Mouse (Mus musculus) midbrain, postnatal 0 days (tissue): ENCODE measurements around the gene Serinc5. TPM values are rescaled to one million over a fixed set of nuclear protein-coding genes. Genes with fewer than 3 reads are reported as not detected.

Source experiments
- ATAC-seq: fragments of 200-750 bp; cut with Nextera tagmentation; 2 replicates; pipeline ENCODE4 v1.8.0; 2017; ENCODE audit warnings: moderate number of reproducible peaks, mild to moderate bottlenecking, moderate TSS enrichment, moderate library complexity; ENCODE audit not compliant: low FRiP score
- DNase-seq: peaks from one replicate; pipeline ENCODE4 v3.0.0-alpha.2; 2015; ENCODE audit warnings: low spot score
- H3K27ac ChIP-seq: fragments of 300-500 bp; sonication (generic); 2 replicates; pipeline ENCODE4 v1.5.1; 2014; ENCODE audit warnings: low read depth, mild to moderate bottlenecking, low read length, mixed read lengths
- H3K27me3 ChIP-seq: fragments of 300-500 bp; sonication (generic); 2 replicates; pipeline ENCODE4 v1.6.1; 2014; ENCODE audit warnings: low read length, control low read depth, mixed read lengths; ENCODE audit not compliant: insufficient read depth
- H3K36me3 ChIP-seq: fragments of 300-500 bp; sonication (generic); 2 replicates; pipeline ENCODE4 v1.6.1; 2014; ENCODE audit warnings: low read length, control low read depth, mixed read lengths; ENCODE audit not compliant: insufficient read depth
- H3K4me1 ChIP-seq: fragments of 300-500 bp; sonication (generic); 2 replicates; pipeline ENCODE4 v1.6.1; 2014; ENCODE audit warnings: mild to moderate bottlenecking, control low read depth, antibody characterized with exemption, low read length, mixed read lengths; ENCODE audit not compliant: insufficient read depth
- H3K4me2 ChIP-seq: fragments of 300-500 bp; sonication (generic); 2 replicates; pipeline ENCODE4 v1.6.1; 2014; ENCODE audit warnings: low read depth, mild to moderate bottlenecking, low read length, mixed read lengths; ENCODE audit not compliant: poor library complexity, severe bottlenecking
- H3K4me3 ChIP-seq: fragments of 300-500 bp; sonication (generic); 2 replicates; pipeline ENCODE4 v1.5.1; 2014; ENCODE audit warnings: low read depth, mild to moderate bottlenecking, low read length, moderate library complexity
- H3K9ac ChIP-seq: fragments of 300-500 bp; sonication (generic); replicated peaks from 2 replicates; pipeline ENCODE4 v1.6.1; 2014; ENCODE audit warnings: mild to moderate bottlenecking, low read length, moderate library complexity, mixed read lengths; ENCODE audit not compliant: poor library complexity, severe bottlenecking
- H3K9me3 ChIP-seq: fragments of 300-500 bp; sonication (generic); 2 replicates; pipeline ENCODE4 v1.6.1; 2016; ENCODE audit warnings: low read length, control low read depth
- CTCF ChIP-seq: IDR thresholded peaks from 2 replicates; pipeline ENCODE4 v1.5.1; 2016; ENCODE audit warnings: antibody characterized with exemption, mild to moderate bottlenecking
- WGBS: fragments of 180-500 bp; shearing (Covaris S2); extraction: QIAGEN DNeasy Blood & Tissue Kit; methylation state at CpG from one replicate; pipeline ENCODE4 v1.1.7; 2014; 5-methylcytosine and 5-hydroxymethylcytosine counted together
- polyA plus RNA-seq: library from polyadenylated mRNA; unstranded; fragments of >200 nt; fragmentation: Nextera tagmentation; extraction: Ambion mirVana; gene quantifications from 2 replicates; pipeline ENCODE4 v1.2.1, GENCODE M21; 2015
- total RNA-seq: library from RNA; depleted of rRNA; stranded (reverse); fragments of >200 nt; gene quantifications from 2 replicates; pipeline ENCODE4 v1.2.3, GENCODE M21; 2014; rRNA removed

Gene Serinc5
- total and polyA plus RNA-seq, 2 experiments from 2014 or later, result 13.5 to 38.4 TPM

DNA sequence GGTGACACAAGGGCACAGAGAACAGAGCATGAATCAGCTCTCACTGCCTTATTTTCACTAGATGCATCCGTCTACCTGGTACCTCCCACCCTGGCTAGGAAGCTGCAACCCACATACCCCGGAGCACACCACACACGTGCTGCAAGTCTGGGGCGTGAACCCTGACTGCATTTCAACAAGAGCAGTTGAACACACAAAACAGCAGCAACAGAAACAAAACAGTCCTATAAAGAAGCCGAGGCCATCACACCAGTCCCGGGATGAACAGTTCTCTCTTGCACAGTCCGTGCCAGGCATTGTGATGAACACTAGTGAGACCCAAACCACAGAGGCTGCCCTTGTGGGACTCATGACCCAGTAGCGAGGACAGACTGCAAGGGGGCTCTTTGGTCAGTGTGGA, 142.8 kb downstream of the Serinc5 start:
- no peak overlapping the region for H3K27ac ChIP-seq
- H3K9ac ChIP-seq, result no peak overlapping the region
- H3K4me2 ChIP-seq, result no peak overlapping the region
- H3K4me1 ChIP-seq, result no peaks in the 10 kb centered on the region
- WGBS, result 92% methylated on average over 8 of the region's 8 CpGs
- ATAC-seq (no peak), DNase-seq (no peak)
- TF ChIP-seq CTCF, result no peak
- no peaks in the 10 kb centered on the region for H3K27me3 ChIP-seq
- H3K9me3 ChIP-seq, result no peaks in the 10 kb centered on the region
- H3K36me3 ChIP-seq, result no peaks in the 10 kb centered on the region
- H3K4me3 ChIP-seq, result no peak overlapping the region

- Histone ChIP-seq H3K4me3 (no peak overlapping the region), H3K4me1 (no peaks in the 10 kb centered on the region), H3K27me3 (no peaks in the 10 kb centered on the region), H3K4me2 (no peak overlapping the region), H3K36me3 (no peaks in the 10 kb centered on the region), H3K27ac (no peak overlapping the region), H3K9me3 (no peaks in the 10 kb centered on the region), H3K9ac (no peak overlapping the region)
- ATAC-seq (no peak), DNase-seq (no peak)
- TF ChIP-seq CTCF, result no peak
- WGBS, result 73% methylated on average over 7 of the region's 7 CpGs
Measured at GRCm38 (mm10) chr13:92755036-92755435, 144.1 kb downstream of the Serinc5 start.

GRCm38 (mm10) chr13:92757972-92758585, 147.2 kb downstream of the Serinc5 start:
- ATAC-seq (no peak), DNase-seq (no peak)
- Histone ChIP-seq H3K4me1 (no peaks in the 10 kb centered on the region), H3K4me2 (no peak overlapping the region), H3K9me3 (no peaks in the 10 kb centered on the region), H3K9ac (no peak overlapping the region), H3K4me3 (no peak overlapping the region), H3K36me3 (no peaks in the 10 kb centered on the region), H3K27ac (no peak overlapping the region), H3K27me3 (no peaks in the 10 kb centered on the region)
- TF ChIP-seq CTCF, result no peak
- WGBS, result 84% methylated on average over 12 of the region's 12 CpGs

DNA sequence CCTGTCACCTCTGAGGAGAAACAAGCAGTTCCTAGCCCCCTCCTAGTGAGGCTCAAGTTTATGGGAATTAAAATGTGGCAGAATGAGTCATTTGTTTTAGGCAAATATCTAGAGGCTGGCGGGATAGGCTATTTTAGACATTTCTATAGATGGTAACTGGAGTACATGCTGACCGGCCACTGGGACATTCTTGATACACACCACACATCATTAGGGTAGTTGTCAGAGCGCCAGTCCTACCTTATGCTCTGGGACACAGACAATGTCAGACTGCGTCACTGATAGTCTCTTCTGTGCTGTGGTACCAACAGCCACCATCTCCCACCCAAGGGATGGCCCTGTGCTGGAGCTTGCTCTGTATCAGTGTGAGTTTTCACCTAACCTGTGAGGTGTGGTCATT, 148.2 kb downstream of the Serinc5 start:
- DNase-seq (no peak), ATAC-seq (no peak)
- H3K4me1 ChIP-seq, result no peaks in the 10 kb centered on the region
- TF ChIP-seq CTCF, result no peak
- H3K27me3 ChIP-seq, result no peaks in the 10 kb centered on the region
- H3K27ac ChIP-seq, result no peak overlapping the region
- no peaks in the 10 kb centered on the region for H3K36me3 ChIP-seq
- H3K4me2 ChIP-seq, result no peak overlapping the region
- H3K9me3 ChIP-seq, result no peaks in the 10 kb centered on the region
- no peak overlapping the region for H3K4me3 ChIP-seq
- no peak overlapping the region for H3K9ac ChIP-seq
- WGBS, result 90% methylated on average over 4 of the region's 4 CpGs

- H3K4me2 ChIP-seq, result no peak overlapping the region
- H3K27ac ChIP-seq, result no peak overlapping the region
- no peaks in the 10 kb centered on the region for H3K4me1 ChIP-seq
- H3K4me3 ChIP-seq, result no peak overlapping the region
- H3K27me3 ChIP-seq, result no peaks in the 10 kb centered on the region
- no peaks in the 10 kb centered on the region for H3K9me3 ChIP-seq
- no peak for DNase-seq
- 86% methylated on average over 6 of the region's 6 CpGs for WGBS
- H3K36me3 ChIP-seq, result no peaks in the 10 kb centered on the region
- no peak for TF ChIP-seq CTCF
- no peak overlapping the region for H3K9ac ChIP-seq
- no peak for ATAC-seq
Measured at GRCm38 (mm10) chr13:92760519-92760918, 149.6 kb downstream of the Serinc5 start.

Other genes with a start within 250 kb of the Serinc5 start
- 6.8 and 8.1 TPM in 2 replicates for gene Ankrd34b, start 185.2 kb upstream of the Serinc5 start, total RNA-seq
- 4.2 and 4.8 TPM in 2 replicates for gene Ankrd34b, start 185.2 kb upstream of the Serinc5 start, polyA plus RNA-seq
- gene Fam151b, start 127.1 kb upstream of the Serinc5 start, total RNA-seq, result 6.4 and 7.3 TPM in 2 replicates
- 0.17 TPM in 1 of 2 replicates, not detected in the other for gene Fam151b, start 127.1 kb upstream of the Serinc5 start, polyA plus RNA-seq
- gene Zfyve16, start 80.2 kb upstream of the Serinc5 start, total RNA-seq, result 16.8 and 18.3 TPM in 2 replicates
- gene Zfyve16, start 80.2 kb upstream of the Serinc5 start, polyA plus RNA-seq, result 5.1 and 6.1 TPM in 2 replicates
- not detected in 2 replicates for gene Spz1, start 34.9 kb upstream of the Serinc5 start, total RNA-seq
- gene Spz1, start 34.9 kb upstream of the Serinc5 start, polyA plus RNA-seq, result not detected in 2 replicates
- 0.93 and 0.94 TPM in 2 replicates for gene Thbs4, start 183.7 kb downstream of the Serinc5 start, total RNA-seq
- 1.5 and 1.7 TPM in 2 replicates for gene Thbs4, start 183.7 kb downstream of the Serinc5 start, polyA plus RNA-seq
- 26.9 and 27.9 TPM in 2 replicates for gene Mtx3, start 233.7 kb downstream of the Serinc5 start, total RNA-seq
- gene Mtx3, start 233.7 kb downstream of the Serinc5 start, polyA plus RNA-seq, result 3.1 and 3.8 TPM in 2 replicates